Mouse (Mus musculus) thymus, postnatal 36 days (tissue): Measurements from ENCODE around the gene Syt13.

ENCODE experiments used
- DNase-seq, 2 experiments: peaks; one replicate each; pipeline ENCODE4 v3.0.0; 2022; ENCODE audit warnings: mixed read lengths in 2 of 2

The Syt13 gene

GRCm38 (mm10) chr2:92914933-92915553 is at the start of gene Syt13:
Gene Syt13, plus strand, starts transcription at chr2:92915098.
- DNase-seq, result peak; percentile 45 to 67

GRCm38 (mm10) chr2:92866616-92867015 is 48.3 kb upstream of the Syt13 start:
- DNase-seq, result no peak

- DNase-seq, result no peak
Measured at GRCm38 (mm10) chr2:92870139-92870836, 44.6 kb upstream of the Syt13 start.

GRCm38 (mm10) chr2:92871093-92871686 is 43.7 kb upstream of the Syt13 start:
- no peak for DNase-seq

- no peak for DNase-seq
Measured at GRCm38 (mm10) chr2:92872652-92873051, 42.2 kb upstream of the Syt13 start.

GRCm38 (mm10) chr2:92874592-92874991 is 40.3 kb upstream of the Syt13 start:
- no peak for DNase-seq

- no peak for DNase-seq
Measured at GRCm38 (mm10) chr2:92877488-92877887, 37.4 kb upstream of the Syt13 start.

- DNase-seq, result peak; percentile 44 to 47
Measured at GRCm38 (mm10) chr2:92883039-92883911, 31.6 kb upstream of the Syt13 start.

- no peak for DNase-seq
Measured at GRCm38 (mm10) chr2:92883912-92884243, 31.0 kb upstream of the Syt13 start.

GRCm38 (mm10) chr2:92884976-92885375 is 29.9 kb upstream of the Syt13 start:
- DNase-seq, result no peak

- no peak for DNase-seq
Measured at GRCm38 (mm10) chr2:92886862-92887261, 28.0 kb upstream of the Syt13 start.

- DNase-seq, result no peak
Measured at GRCm38 (mm10) chr2:92892524-92892923, 22.4 kb upstream of the Syt13 start.

- no peak for DNase-seq
Measured at GRCm38 (mm10) chr2:92903650-92904049, 11.2 kb upstream of the Syt13 start.

- DNase-seq, result peak in 1 of 2 experiments; percentile 38
Measured at GRCm38 (mm10) chr2:92904307-92904859, 10.5 kb upstream of the Syt13 start.

GRCm38 (mm10) chr2:92910371-92910770 is 4.5 kb upstream of the Syt13 start:
- DNase-seq, result no peak

GRCm38 (mm10) chr2:92912312-92912711 is 2.6 kb upstream of the Syt13 start:
- no peak for DNase-seq

GRCm38 (mm10) chr2:92913295-92913694 is 1.6 kb upstream of the Syt13 start:
- peak in 1 of 2 experiments; percentile 52 for DNase-seq

- no peak for DNase-seq
Measured at GRCm38 (mm10) chr2:92915659-92916631, 1.0 kb downstream of the Syt13 start.

GRCm38 (mm10) chr2:92917405-92918142 is 2.7 kb downstream of the Syt13 start:
- DNase-seq, result peak in 1 of 2 experiments; percentile 37

GRCm38 (mm10) chr2:92920709-92921108 is 5.8 kb downstream of the Syt13 start:
- DNase-seq, result no peak
